Mouse (Mus musculus) frontal cortex, adult (tissue): Measurements from ENCODE around the gene Map1s.

Experiments used
- ATAC-seq: cut with Nextera tagmentation; 2 replicates; pipeline ENCODE4 v1.9.2; 2017; ENCODE audit warnings: mild to moderate bottlenecking, moderate library complexity, mixed read lengths; ENCODE audit not compliant: low TSS enrichment

Map1s gene

GRCm38 (mm10) chr8:70941478-70941877, 35.7 kb downstream of the Map1s start:
- ATAC-seq: peak; percentile 44; the same call in 1 of the 2 replicates

- ATAC-seq: no peak
These were observed 37.5 kb downstream of the Map1s start for GRCm38 (mm10) chr8:70943187-70943586.

GRCm38 (mm10) chr8:70949847-70950246, 44.1 kb downstream of the Map1s start:
- no peak for ATAC-seq

- no peak for ATAC-seq
These were observed 55.2 kb downstream of the Map1s start for GRCm38 (mm10) chr8:70960703-70961472.

- ATAC-seq: no peak
These were observed 58.4 kb downstream of the Map1s start for GRCm38 (mm10) chr8:70964159-70964558.

- no peak for ATAC-seq
These were observed 59.1 kb downstream of the Map1s start for GRCm38 (mm10) chr8:70964861-70965260.
